In genomic region chr2:69862117-69862657, GRCm38 (mm10) we compare ENCODE assay signal across 8 mouse cellular contexts. TPM values are rescaled to one million over a fixed set of nuclear protein-coding genes. Genes with fewer than 3 reads are reported as not detected.
A peak's percentile ranks its signal among the peaks of the same experiment; 100 is the strongest.
DNase-seq lines count a peak whose midpoint lies in the region; ATAC-seq and TF ChIP-seq lines count a peak whose summit lies in the region.

No protein-coding gene starts in this region.

- no peak for DNase-seq in heart, adult 2 months
- no peak for DNase-seq in heart, adult 11 months
- DNase-seq in 416B (ENCODE audit: low read depth) = peak; percentile 54
- peak; percentile 15 for DNase-seq in embryonic facial prominence, embryonic 11.5 days (ENCODE audit: low spot score)
- DNase-seq in right cerebral cortex, postnatal 14 days = no peak
- DNase-seq in spleen, adult 18-20 months = no peak

- H3K36me3 ChIP-seq in heart, adult 2 months (ENCODE audit: control insufficient read depth, insufficient read depth, low read length) = peaks cover 10% of the 10 kb centered on the region
- no peaks in the 10 kb centered on the region for H3K36me3 ChIP-seq in embryonic facial prominence, embryonic 11.5 days (replicated peaks; ENCODE audit: control insufficient read depth, insufficient read depth, low read depth, low read length)
- H3K36me3 ChIP-seq in intestine, postnatal 0 days (ENCODE audit: control insufficient read depth, insufficient read depth) = peaks cover 4% of the 10 kb centered on the region; the same call in 1 of the 2 replicates
- peaks cover 8% of the 10 kb centered on the region for H3K36me3 ChIP-seq in small intestine, adult 2 months (ENCODE audit: control insufficient read depth, insufficient read depth, low read length)

- no peaks in the 10 kb centered on the region for H3K9me3 ChIP-seq in embryonic facial prominence, embryonic 11.5 days (replicated peaks; ENCODE audit: control insufficient read depth, low read length)
- no peaks in the 10 kb centered on the region for H3K9me3 ChIP-seq in intestine, postnatal 0 days (ENCODE audit: control insufficient read depth)

- H3K4me3 ChIP-seq in heart, adult 2 months = peak overlapping the region; percentile 73
- peak overlapping the region; percentile 100 for H3K4me3 ChIP-seq in embryonic facial prominence, embryonic 11.5 days (ENCODE audit: low read depth, low read length)
- peak overlapping the region; percentile 97 for H3K4me3 ChIP-seq in intestine, postnatal 0 days (ENCODE audit: low read depth, low read length)
- peak overlapping the region; percentile 85 for H3K4me3 ChIP-seq in small intestine, adult 2 months (ENCODE audit: low read depth, low read length)

- no peaks in the 10 kb centered on the region for H3K27me3 ChIP-seq in heart, adult 2 months (ENCODE audit: control insufficient read depth, insufficient read depth, low read length)
- H3K27me3 ChIP-seq in embryonic facial prominence, embryonic 11.5 days (ENCODE audit: control insufficient read depth, insufficient read depth, low read length) = no peaks in the 10 kb centered on the region
- no peaks in the 10 kb centered on the region for H3K27me3 ChIP-seq in intestine, postnatal 0 days (replicated peaks; ENCODE audit: control insufficient read depth, insufficient read depth, low read length)
- H3K27me3 ChIP-seq in small intestine, adult 2 months (ENCODE audit: control insufficient read depth, insufficient read depth, low read length) = no peaks in the 10 kb centered on the region

- intact Hi-C loops in heart, adult 2 months (cut with DNase I) = loop anchor here (5.0 to 10.0 kb wide), 3 partner anchors 35 to 215 kb away; partner anchors contain the start of genes Bbs5, Ppig and Ubr3

- H3K27ac ChIP-seq in heart, adult 2 months = peak overlapping the region; percentile 83
- no peak overlapping the region for H3K27ac ChIP-seq in embryonic facial prominence, embryonic 11.5 days (replicated peaks; ENCODE audit: low read depth, low read length)
- H3K27ac ChIP-seq in intestine, postnatal 0 days (ENCODE audit: low read depth, low read length) = peak overlapping the region; percentile 86
- H3K27ac ChIP-seq in small intestine, adult 2 months (ENCODE audit: insufficient read depth, low read depth, low read length) = no peak overlapping the region

- peak overlapping the region; percentile 82 for H3K9ac ChIP-seq in heart, adult 2 months (ENCODE audit: low read depth, low read length)
- peak overlapping the region; percentile 99 for H3K9ac ChIP-seq in embryonic facial prominence, embryonic 11.5 days (replicated peaks; ENCODE audit: low read length)
- H3K9ac ChIP-seq in intestine, postnatal 0 days (ENCODE audit: low read depth, low read length) = peak overlapping the region; percentile 87

- TF ChIP-seq EP300 in heart, adult 2 months (IDR thresholded peaks at IDR 0.05; ENCODE audit: insufficient read depth, low read depth, low read length) = no peak

- no peak for TF ChIP-seq POLR2A in heart, adult 2 months (IDR thresholded peaks at IDR 0.05; ENCODE audit: insufficient read depth, low read depth, low read length)
- no peak for TF ChIP-seq POLR2A in small intestine, adult 2 months (IDR thresholded peaks at IDR 0.05; ENCODE audit: low read depth, low read length)

- WGBS in heart, adult 2 months = under 1% methylated on average over 13 of the region's 13 CpGs
- WGBS in embryonic facial prominence, embryonic 11.5 days = 2% methylated on average over 13 of the region's 13 CpGs
- whole genome bisulfite sequencing in intestine, postnatal 0 days = under 1% methylated on average over 13 of the region's 13 CpGs
- 1% methylated on average over 13 of the region's 13 CpGs for WGBS in small intestine, adult 2 months

- peaks cover 3% of the 10 kb centered on the region for H3K4me1 ChIP-seq in heart, adult 2 months (ENCODE audit: control insufficient read depth, insufficient read depth, low read length)
- H3K4me1 ChIP-seq in embryonic facial prominence, embryonic 11.5 days (ENCODE audit: control insufficient read depth, insufficient read depth, low read length) = no peaks in the 10 kb centered on the region
- no peaks in the 10 kb centered on the region for H3K4me1 ChIP-seq in intestine, postnatal 0 days (replicated peaks; ENCODE audit: control insufficient read depth, insufficient read depth, low read length)
- no peaks in the 10 kb centered on the region for H3K4me1 ChIP-seq in small intestine, adult 2 months (ENCODE audit: control insufficient read depth, insufficient read depth, insufficient read length, low read length)

- H3K4me2 ChIP-seq in embryonic facial prominence, embryonic 11.5 days (ENCODE audit: low read depth, low read length) = peak overlapping the region; percentile 42
- H3K4me2 ChIP-seq in intestine, postnatal 0 days (replicated peaks; ENCODE audit: low read depth) = peak overlapping the region; percentile 67

- H3K79me2 ChIP-seq in heart, adult 2 months (replicated peaks; ENCODE audit: control insufficient read depth, insufficient read depth, low read length) = no peaks in the 10 kb centered on the region; the same call in 1 of the 2 replicates

- ATAC-seq in embryonic facial prominence, embryonic 11.5 days (replicated peaks; ENCODE audit: insufficient number of reproducible peaks, low FRiP score, low TSS enrichment, low read depth) = no peak
- ATAC-seq in intestine, postnatal 0 days = no peak

- no peak for TF ChIP-seq CTCF in heart, adult 2 months (IDR thresholded peaks at IDR 0.05)
- no peak for TF ChIP-seq CTCF in intestine, postnatal 0 days (IDR thresholded peaks at IDR 0.05; ENCODE audit: low read depth)
- TF ChIP-seq CTCF in small intestine, adult 2 months (IDR thresholded peaks at IDR 0.05; ENCODE audit: extremely low read depth, insufficient read length, insufficient replicate concordance, low read depth, low read length) = no peak

RNA-seq across cellular contexts. Expression of gene Ssb, which starts 0.8 kb away (rescaled TPM):
- total RNA-seq in heart, adult 2 months (2021) = 10 to 100 TPM; 58.4 to 64.0 TPM
- 4.3 and 10.7 TPM in 2 replicates for polyA plus RNA-seq in heart, adult 2 months (2012; rRNA removed)
- polyA plus RNA-seq in embryonic facial prominence, embryonic 11.5 days (2014; fragmentation: Nextera tagmentation; extraction: Ambion mirVana) = 436 and 508 TPM in 2 replicates
- polyA plus RNA-seq in intestine, postnatal 0 days (2015; fragmentation: Nextera tagmentation; extraction: Ambion mirVana) = 189 and 192 TPM in 2 replicates
- polyA plus RNA-seq in small intestine, adult 2 months (2012; rRNA removed) = 0.28 and 0.36 TPM in 2 replicates

RNA-seq across cellular contexts. Expression of gene Mettl5, which starts 23.2 kb away (rescaled TPM):
- total RNA-seq in heart, adult 2 months (2021) = 10 to 100 TPM; 20.4 to 24.9 TPM
- polyA plus RNA-seq in heart, adult 2 months (2012; rRNA removed) = 5.5 and 7.2 TPM in 2 replicates
- 31.5 and 36.9 TPM in 2 replicates for polyA plus RNA-seq in embryonic facial prominence, embryonic 11.5 days (2014; fragmentation: Nextera tagmentation; extraction: Ambion mirVana)
- 24.6 and 26.9 TPM in 2 replicates for polyA plus RNA-seq in intestine, postnatal 0 days (2015; fragmentation: Nextera tagmentation; extraction: Ambion mirVana)
- 0.61 and 2.3 TPM in 2 replicates for polyA plus RNA-seq in small intestine, adult 2 months (2012; rRNA removed)

RNA-seq across cellular contexts. Expression of gene Ubr3, which starts 34.9 kb away (rescaled TPM):
- total RNA-seq in heart, adult 2 months (2021) = 100 to 1,000 TPM; 112 to 117 TPM
- polyA plus RNA-seq in heart, adult 2 months (2012; rRNA removed) = 26.0 and 50.8 TPM in 2 replicates
- 15.9 and 18.1 TPM in 2 replicates for polyA plus RNA-seq in embryonic facial prominence, embryonic 11.5 days (2014; fragmentation: Nextera tagmentation; extraction: Ambion mirVana)
- 9.6 and 10.8 TPM in 2 replicates for polyA plus RNA-seq in intestine, postnatal 0 days (2015; fragmentation: Nextera tagmentation; extraction: Ambion mirVana)
- 3.3 and 8.0 TPM in 2 replicates for polyA plus RNA-seq in small intestine, adult 2 months (2012; rRNA removed)

RNA-seq across cellular contexts. Expression of gene Klhl23, which starts 40.4 kb away (rescaled TPM):
- 10 to 100 TPM; 31.8 to 32.3 TPM for total RNA-seq in heart, adult 2 months (2021)
- 10.3 and 24.2 TPM in 2 replicates for polyA plus RNA-seq in heart, adult 2 months (2012; rRNA removed)
- 30.8 and 32.3 TPM in 2 replicates for polyA plus RNA-seq in embryonic facial prominence, embryonic 11.5 days (2014; fragmentation: Nextera tagmentation; extraction: Ambion mirVana)
- 17.3 and 21.3 TPM in 2 replicates for polyA plus RNA-seq in intestine, postnatal 0 days (2015; fragmentation: Nextera tagmentation; extraction: Ambion mirVana)
- 1.9 and 2.7 TPM in 2 replicates for polyA plus RNA-seq in small intestine, adult 2 months (2012; rRNA removed)

Comparison
In these comparisons a context has a peak if more than half of its experiments do, and no peak if none do; other contexts are left out.
1. DNase-seq: peak in 416B (single experiment) and embryonic facial prominence, embryonic 11.5 days (single experiment); none in heart, adult 2 months (0 of 2), heart, adult 11 months (single experiment), right cerebral cortex, postnatal 14 days (single experiment) and spleen, adult 18-20 months (0 of 2).
2. H3K27ac ChIP-seq: peak in heart, adult 2 months (single experiment) and intestine, postnatal 0 days (single experiment); none in embryonic facial prominence, embryonic 11.5 days (single experiment) and small intestine, adult 2 months (single experiment).
3. RNA of gene Ssb, which starts 0.8 kb away (polyA plus RNA-seq): 436 to 508 TPM in embryonic facial prominence, embryonic 11.5 days and 189 to 192 TPM in intestine, postnatal 0 days; 4.3 to 10.7 TPM in heart, adult 2 months and 0.28 to 0.36 TPM in small intestine, adult 2 months; every median in the first group is over 10 times any median in the second.
4. Peak in every context shown above with its lines, with median percentiles within 50 percentile points of each other: H3K4me3 ChIP-seq and H3K9ac ChIP-seq.